Mouse (Mus musculus) intestine, postnatal 0 days (tissue): Measurements from ENCODE around the gene Dnajb13. TPM values are rescaled to one million over a fixed set of nuclear protein-coding genes. Genes with fewer than 3 reads are reported as not detected.

Source experiments
- ATAC-seq: fragments of 200-750 bp; cut with Nextera tagmentation; 2 replicates; pipeline ENCODE4 v1.8.0; 2017; ENCODE audit warnings: mild to moderate bottlenecking, moderate TSS enrichment, moderate library complexity
- H3K27ac ChIP-seq: fragments of 300-500 bp; sonication (generic); 2 replicates; pipeline ENCODE4 v1.5.1; 2014; ENCODE audit warnings: mild to moderate bottlenecking, low read depth, low read length, moderate library complexity
- H3K27me3 ChIP-seq: fragments of 300-500 bp; sonication (generic); replicated peaks from 2 replicates; pipeline ENCODE4 v1.6.1; 2014; ENCODE audit warnings: low read length, mixed read lengths; ENCODE audit not compliant: control insufficient read depth, insufficient read depth
- H3K36me3 ChIP-seq: fragments of 300-500 bp; sonication (generic); 2 replicates; pipeline ENCODE4 v1.6.1; 2014; ENCODE audit warnings: mild to moderate bottlenecking, moderate library complexity; ENCODE audit not compliant: control insufficient read depth, insufficient read depth
- H3K4me1 ChIP-seq: fragments of 300-500 bp; sonication (generic); replicated peaks from 2 replicates; pipeline ENCODE4 v1.6.1; 2014; ENCODE audit warnings: antibody characterized with exemption, low read length, mixed read lengths; ENCODE audit not compliant: control insufficient read depth, insufficient read depth
- H3K4me2 ChIP-seq: fragments of 300-500 bp; sonication (generic); replicated peaks from 2 replicates; pipeline ENCODE4 v1.6.1; 2014; ENCODE audit warnings: low read depth, mild to moderate bottlenecking, moderate library complexity
- H3K4me3 ChIP-seq: fragments of 300-500 bp; sonication (generic); 2 replicates; pipeline ENCODE4 v1.5.1; 2014; ENCODE audit warnings: low read depth, low read length
- H3K9ac ChIP-seq: fragments of 300-500 bp; sonication (generic); 2 replicates; pipeline ENCODE4 v1.6.1; 2014; ENCODE audit warnings: mild to moderate bottlenecking, low read depth, low read length
- H3K9me3 ChIP-seq: fragments of 300-500 bp; sonication (generic); 2 replicates; pipeline ENCODE4 v1.6.1; 2016; ENCODE audit warnings: mixed run types; ENCODE audit not compliant: control insufficient read depth
- CTCF ChIP-seq: sonication (generic); IDR thresholded peaks from 2 replicates; pipeline ENCODE4 v1.5.1; 2016; ENCODE audit warnings: low read depth, mild to moderate bottlenecking, control low read depth, antibody characterized with exemption, moderate library complexity
- WGBS: fragments of 180-500 bp; shearing (Covaris S2); extraction: QIAGEN DNeasy Blood & Tissue Kit; methylation state at CpG from one replicate; pipeline ENCODE4 v1.1.7; 2014; 5-methylcytosine and 5-hydroxymethylcytosine counted together
- polyA plus RNA-seq: library from polyadenylated mRNA; unstranded; fragments of >200 nt; fragmentation: Nextera tagmentation; extraction: Ambion mirVana; gene quantifications from 2 replicates; pipeline ENCODE4 v1.2.1, GENCODE M21; 2015

Dnajb13 gene
- polyA plus RNA-seq, 1 experiment from 2014 or later = 0.17 TPM

GRCm38 (mm10) chr7:100522222-100522621 lies 7.5 kb upstream of the Dnajb13 start:
- ATAC-seq = no peak
- no peaks in the 10 kb centered on the region for H3K36me3 ChIP-seq
- WGBS = 70% methylated on average over 3 of the region's 3 CpGs
- TF ChIP-seq CTCF = 0 out of 2 replicates have a peak, but pooled peaks have one; percentile 7
- H3K4me3 ChIP-seq = no peak overlapping the region
- H3K4me1 ChIP-seq = no peaks in the 10 kb centered on the region; the same call in 1 of the 2 replicates
- H3K27me3 ChIP-seq = no peaks in the 10 kb centered on the region
- no peak overlapping the region for H3K27ac ChIP-seq
- no peak overlapping the region for H3K9ac ChIP-seq
- H3K4me2 ChIP-seq = no peak overlapping the region
- H3K9me3 ChIP-seq = no peaks in the 10 kb centered on the region

DNA sequence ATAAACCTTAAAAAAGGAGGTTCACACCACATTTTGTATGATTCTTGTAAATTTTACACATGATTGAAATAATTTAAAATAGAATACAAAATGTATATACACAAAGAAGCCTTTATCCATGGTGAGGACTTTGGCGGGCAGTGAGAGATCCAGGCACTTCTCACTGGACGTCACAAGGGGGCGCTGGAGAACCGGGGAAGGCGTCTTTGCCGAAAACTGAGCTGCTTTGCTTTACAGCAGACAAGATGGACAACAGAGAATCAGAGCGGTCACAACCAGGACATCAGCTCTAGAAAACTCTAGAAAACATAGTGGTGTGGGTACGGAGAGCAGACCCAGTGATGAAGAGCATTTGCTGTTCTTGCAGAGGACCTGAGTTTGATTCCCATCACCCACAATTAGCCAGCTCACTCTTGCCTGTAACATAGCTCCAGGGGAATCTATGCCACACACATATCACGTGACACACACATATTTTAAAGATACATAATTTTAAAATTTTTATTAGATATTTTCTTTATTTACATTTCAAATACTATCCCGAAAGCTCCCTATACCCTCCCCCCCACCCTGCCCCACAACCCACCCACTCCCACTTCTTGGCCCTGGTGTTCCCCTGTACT lies 6.0 kb upstream of the Dnajb13 start:
- Histone ChIP-seq H3K4me2 (peak overlapping the region; percentile 10; the same call in 1 of the 2 replicates), H3K27me3 (no peaks in the 10 kb centered on the region), H3K4me1 (no peaks in the 10 kb centered on the region; the same call in 1 of the 2 replicates), H3K9me3 (no peaks in the 10 kb centered on the region), H3K9ac (no peak overlapping the region), H3K36me3 (no peaks in the 10 kb centered on the region), H3K4me3 (no peak overlapping the region), H3K27ac (no peak overlapping the region)
- peak; percentile 97 for TF ChIP-seq CTCF
- 21% methylated on average over 10 of the region's 10 CpGs for WGBS
- ATAC-seq = peak; percentile 69

DNA sequence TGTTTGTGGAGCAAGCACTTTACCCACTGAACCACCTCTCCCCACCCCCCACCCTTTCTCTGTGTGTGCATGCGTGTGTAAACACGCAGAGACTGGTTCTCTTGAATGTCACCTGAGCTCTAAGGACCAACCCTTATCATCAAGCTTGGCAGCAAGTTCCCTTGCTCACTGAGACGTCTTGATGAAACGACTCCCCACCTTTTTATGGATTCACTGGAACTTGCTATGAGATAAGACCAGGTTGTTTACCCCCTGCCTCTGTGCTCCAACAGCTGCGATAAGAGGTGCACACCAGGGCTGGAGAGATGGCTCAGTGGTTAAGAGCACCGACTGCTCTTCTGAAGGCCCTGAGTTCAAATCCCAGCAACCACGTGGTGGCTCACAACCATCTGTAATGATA lies 5.4 kb upstream of the Dnajb13 start:
- WGBS = 36% methylated on average over 7 of the region's 7 CpGs
- no peak overlapping the region for H3K4me3 ChIP-seq
- no peak overlapping the region for H3K27ac ChIP-seq
- no peaks in the 10 kb centered on the region for H3K27me3 ChIP-seq
- no peak overlapping the region for H3K4me2 ChIP-seq
- no peaks in the 10 kb centered on the region for H3K9me3 ChIP-seq
- ATAC-seq = peak; percentile 58; the same call in 1 of the 2 replicates
- H3K4me1 ChIP-seq = no peaks in the 10 kb centered on the region; the same call in 1 of the 2 replicates
- no peak overlapping the region for H3K9ac ChIP-seq
- H3K36me3 ChIP-seq = no peaks in the 10 kb centered on the region
- TF ChIP-seq CTCF = no peak

- WGBS = 69% methylated on average over 8 of the region's 8 CpGs
- TF ChIP-seq CTCF = no peak
- Histone ChIP-seq H3K4me3 (no peak overlapping the region), H3K9ac (no peak overlapping the region), H3K27me3 (no peaks in the 10 kb centered on the region), H3K9me3 (no peaks in the 10 kb centered on the region), H3K4me2 (no peak overlapping the region), H3K27ac (no peak overlapping the region), H3K36me3 (no peaks in the 10 kb centered on the region), H3K4me1 (no peaks in the 10 kb centered on the region)
- no peak for ATAC-seq
Measured at GRCm38 (mm10) chr7:100511602-100512001, 3.2 kb downstream of the Dnajb13 start.

DNA sequence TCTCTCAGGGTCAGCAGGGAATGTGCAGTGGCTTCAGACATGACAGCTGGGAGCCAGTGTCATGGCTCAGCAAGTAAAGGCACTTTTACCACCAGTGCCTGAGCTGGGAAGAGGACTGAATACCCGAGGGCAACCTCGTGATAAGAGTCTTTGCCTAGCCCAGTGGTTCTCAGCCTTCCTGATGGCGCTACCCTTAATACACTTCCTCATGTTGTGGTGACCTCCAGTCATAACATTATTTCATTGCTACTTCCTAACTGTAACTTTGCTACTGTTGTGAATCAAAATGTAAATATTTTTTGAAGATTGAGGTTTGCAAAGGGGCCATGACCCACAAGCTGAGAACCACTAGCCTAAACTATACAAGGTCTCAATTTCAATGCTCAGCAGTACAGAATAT lies 6.1 kb downstream of the Dnajb13 start:
- no peaks in the 10 kb centered on the region for H3K9me3 ChIP-seq
- peak; percentile 16; the same call in 1 of the 2 replicates for ATAC-seq
- no peaks in the 10 kb centered on the region for H3K4me1 ChIP-seq
- H3K9ac ChIP-seq = no peak overlapping the region
- H3K4me2 ChIP-seq = no peak overlapping the region
- no peak for TF ChIP-seq CTCF
- 23% methylated on average over 3 of the region's 3 CpGs for WGBS
- H3K27me3 ChIP-seq = no peaks in the 10 kb centered on the region
- no peaks in the 10 kb centered on the region for H3K36me3 ChIP-seq
- H3K27ac ChIP-seq = no peak overlapping the region
- no peak overlapping the region for H3K4me3 ChIP-seq

- Histone ChIP-seq H3K4me2 (no peak overlapping the region), H3K9ac (no peak overlapping the region), H3K4me1 (no peaks in the 10 kb centered on the region; the same call in 1 of the 2 replicates), H3K27me3 (no peaks in the 10 kb centered on the region), H3K4me3 (no peak overlapping the region), H3K9me3 (no peaks in the 10 kb centered on the region), H3K36me3 (no peaks in the 10 kb centered on the region), H3K27ac (no peak overlapping the region)
- no peak for TF ChIP-seq CTCF
- 58% methylated on average over 4 of the region's 4 CpGs for WGBS
- no peak for ATAC-seq
Measured at GRCm38 (mm10) chr7:100506494-100506893, 8.3 kb downstream of the Dnajb13 start.
